Mouse (Mus musculus): ENCODE measurements around the gene Gstt4. TPM values are rescaled to one million over a fixed set of nuclear protein-coding genes. Genes with fewer than 3 reads are reported as not detected.

Gstt4 gene
- total and polyA plus RNA-seq, 3 experiments = 0.29 TPM; not detected in 2

GRCm38 (mm10) chr10:75829529-75830274 lies 7.4 kb upstream of the Gstt4 start:
- no peak overlapping the region for H3K27ac ChIP-seq
- intact Hi-C loops (cut with DNase I) = loop anchor here (5.0 kb wide), 1 partner anchor 47 kb away; the partner anchor contains the start of genes Gm20441 and Gstt3
- peaks cover 8% of the 10 kb centered on the region for H3K4me1 ChIP-seq (ENCODE audit: control insufficient read depth, insufficient read depth, low read length)
- no peaks in the 10 kb centered on the region for H3K27me3 ChIP-seq (ENCODE audit: control insufficient read depth, insufficient read depth, low read length)
- H3K79me2 ChIP-seq (replicated peaks; ENCODE audit: control insufficient read depth, insufficient read depth, low read length) = no peaks in the 10 kb centered on the region
- no peak for DNase-seq
- no peak overlapping the region for H3K4me3 ChIP-seq
- no peak for TF ChIP-seq POLR2A (IDR thresholded peaks at IDR 0.05; ENCODE audit: insufficient read depth, low read depth, low read length)
- TF ChIP-seq CTCF (IDR thresholded peaks at IDR 0.05) = no peak
- TF ChIP-seq EP300 (IDR thresholded peaks at IDR 0.05; ENCODE audit: insufficient read depth, low read depth, low read length) = no peak
- H3K9ac ChIP-seq (ENCODE audit: low read depth, low read length) = no peak overlapping the region
- 84% methylated on average over 2 of the region's 2 CpGs for WGBS
- H3K36me3 ChIP-seq (ENCODE audit: control insufficient read depth, insufficient read depth, low read length) = no peaks in the 10 kb centered on the region

GRCm38 (mm10) chr10:75828500-75828931 lies 6.2 kb upstream of the Gstt4 start:
- peak; percentile 71 to 79 for DNase-seq
- no peak overlapping the region for H3K4me3 ChIP-seq
- H3K27me3 ChIP-seq (ENCODE audit: control insufficient read depth, insufficient read depth, low read length) = no peaks in the 10 kb centered on the region
- H3K36me3 ChIP-seq (ENCODE audit: control insufficient read depth, insufficient read depth, low read length) = no peaks in the 10 kb centered on the region
- intact Hi-C loops (cut with DNase I) = loop anchor here (1.0 kb wide), 1 partner anchor 64 kb away; the partner anchor contains the start of gene Cabin1
- no peak overlapping the region; the same call in 1 of the 2 replicates for H3K27ac ChIP-seq
- H3K9ac ChIP-seq (ENCODE audit: low read depth, low read length) = no peak overlapping the region
- H3K4me1 ChIP-seq (ENCODE audit: control insufficient read depth, insufficient read depth, low read length) = peaks cover 8% of the 10 kb centered on the region
- TF ChIP-seq CTCF (IDR thresholded peaks at IDR 0.05) (no peak), EP300 (IDR thresholded peaks at IDR 0.05; ENCODE audit: insufficient read depth, low read depth, low read length) (0 out of 2 replicates have a peak, but pooled peaks have one; percentile 7), POLR2A (IDR thresholded peaks at IDR 0.05; ENCODE audit: insufficient read depth, low read depth, low read length) (no peak)
- H3K79me2 ChIP-seq (replicated peaks; ENCODE audit: control insufficient read depth, insufficient read depth, low read length) = no peaks in the 10 kb centered on the region

- no peak overlapping the region; the same call in 1 of the 2 replicates for H3K27ac ChIP-seq
- H3K4me3 ChIP-seq = no peak overlapping the region
- H3K4me1 ChIP-seq (ENCODE audit: control insufficient read depth, insufficient read depth, low read length) = peaks cover 8% of the 10 kb centered on the region
- no peaks in the 10 kb centered on the region for H3K79me2 ChIP-seq (replicated peaks; ENCODE audit: control insufficient read depth, insufficient read depth, low read length)
- no peak overlapping the region for H3K9ac ChIP-seq (ENCODE audit: low read depth, low read length)
- H3K36me3 ChIP-seq (ENCODE audit: control insufficient read depth, insufficient read depth, low read length) = no peaks in the 10 kb centered on the region
- no peaks in the 10 kb centered on the region for H3K27me3 ChIP-seq (ENCODE audit: control insufficient read depth, insufficient read depth, low read length)
- DNase-seq = peak; percentile 42 to 56
- 76% methylated on average over 4 of the region's 4 CpGs for WGBS
- intact Hi-C loops (cut with DNase I) = loop anchor here (1.0 kb wide), 1 partner anchor 64 kb away; the partner anchor contains the start of gene Cabin1
- TF ChIP-seq POLR2A (IDR thresholded peaks at IDR 0.05; ENCODE audit: insufficient read depth, low read depth, low read length) (no peak), CTCF (IDR thresholded peaks at IDR 0.05) (no peak), EP300 (IDR thresholded peaks at IDR 0.05; ENCODE audit: insufficient read depth, low read depth, low read length) (no peak)
These were observed 5.5 kb upstream of the Gstt4 start for GRCm38 (mm10) chr10:75827668-75828360.

GRCm38 (mm10) chr10:75824530-75824929 lies 2.2 kb upstream of the Gstt4 start:
- no peak for TF ChIP-seq CTCF (IDR thresholded peaks at IDR 0.05)
- no peak for TF ChIP-seq EP300 (IDR thresholded peaks at IDR 0.05; ENCODE audit: insufficient read depth, low read depth, low read length)
- no peak for TF ChIP-seq POLR2A (IDR thresholded peaks at IDR 0.05; ENCODE audit: insufficient read depth, low read depth, low read length)
- DNase-seq = no peak
- H3K79me2 ChIP-seq (replicated peaks; ENCODE audit: control insufficient read depth, insufficient read depth, low read length) = no peaks in the 10 kb centered on the region
- no peak overlapping the region for H3K9ac ChIP-seq (ENCODE audit: low read depth, low read length)
- H3K36me3 ChIP-seq (ENCODE audit: control insufficient read depth, insufficient read depth, low read length) = no peaks in the 10 kb centered on the region
- peaks cover 8% of the 10 kb centered on the region for H3K4me1 ChIP-seq (ENCODE audit: control insufficient read depth, insufficient read depth, low read length)
- intact Hi-C loops (cut with DNase I) = no loop called here
- H3K27ac ChIP-seq = no peak overlapping the region
- no peaks in the 10 kb centered on the region; the same call in 1 of the 2 replicates for H3K27me3 ChIP-seq (ENCODE audit: control insufficient read depth, insufficient read depth, low read length)
- no peak overlapping the region for H3K4me3 ChIP-seq
- 81% methylated on average over 4 of the region's 4 CpGs for WGBS

GRCm38 (mm10) chr10:75823782-75824181 lies 1.4 kb upstream of the Gstt4 start:
- Histone ChIP-seq H3K27ac (no peak overlapping the region), H3K9ac (ENCODE audit: low read depth, low read length) (no peak overlapping the region), H3K27me3 (ENCODE audit: control insufficient read depth, insufficient read depth, low read length) (no peaks in the 10 kb centered on the region; the same call in 1 of the 2 replicates), H3K36me3 (ENCODE audit: control insufficient read depth, insufficient read depth, low read length) (no peaks in the 10 kb centered on the region), H3K79me2 (replicated peaks; ENCODE audit: control insufficient read depth, insufficient read depth, low read length) (no peaks in the 10 kb centered on the region), H3K4me3 (no peak overlapping the region), H3K4me1 (ENCODE audit: control insufficient read depth, insufficient read depth, low read length) (peaks cover 8% of the 10 kb centered on the region)
- DNase-seq = no peak
- WGBS = 67% methylated on average over 1 of the region's 1 CpGs
- intact Hi-C loops (cut with DNase I) = no loop called here
- TF ChIP-seq EP300 (IDR thresholded peaks at IDR 0.05; ENCODE audit: insufficient read depth, low read depth, low read length) (no peak), CTCF (IDR thresholded peaks at IDR 0.05) (no peak), POLR2A (IDR thresholded peaks at IDR 0.05; ENCODE audit: insufficient read depth, low read depth, low read length) (no peak)
